Mouse (Mus musculus): ENCODE data around the gene Olfr920. TPM values are rescaled to one million over a fixed set of nuclear protein-coding genes. Genes with fewer than 3 reads are reported as not detected.

Olfr920 gene
- 0.19 and 0.20 TPM in 2 replicates for polyA plus RNA-seq (2012; rRNA removed)

GRCm38 (mm10) chr9:38751999-38752398, at the start of gene Olfr920:
Gene Olfr920 (plus strand): TSS chr9:38752299.
- no peak for DNase-seq (ENCODE audit: low read depth)

- peak; percentile 6 for DNase-seq (ENCODE audit: low read depth)
Observed at GRCm38 (mm10) chr9:38718102-38718501, 34.0 kb upstream of the Olfr920 start, which contains the start of gene Vwa5a. Gene Vwa5a (plus strand): TSS chr9:38718268.

GRCm38 (mm10) chr9:38718927-38719441, 33.1 kb upstream of the Olfr920 start:
- DNase-seq (ENCODE audit: low read depth): peak; percentile 9

DNA sequence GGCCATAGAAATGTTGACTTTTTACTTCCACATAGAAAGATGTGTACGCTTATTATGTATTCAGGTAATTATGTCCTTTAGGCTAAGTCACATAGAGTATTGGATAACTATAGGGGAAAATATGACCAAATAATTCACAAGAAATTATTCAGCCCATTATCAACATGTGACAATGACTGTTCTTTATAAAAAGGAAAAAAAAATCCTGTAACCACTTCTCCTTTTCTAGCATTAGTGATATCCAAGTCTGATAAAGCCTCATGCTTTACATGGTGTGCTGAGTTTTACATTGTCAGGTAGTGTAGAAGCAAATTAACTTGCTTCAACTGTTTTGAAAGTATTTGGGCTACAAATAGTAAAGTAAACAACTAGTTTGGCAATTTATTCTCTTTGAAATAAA, 28.1 kb upstream of the Olfr920 start:
- no peak for DNase-seq (ENCODE audit: low read depth)

GRCm38 (mm10) chr9:38728218-38728617, 23.9 kb upstream of the Olfr920 start:
- DNase-seq (ENCODE audit: low read depth): no peak

GRCm38 (mm10) chr9:38741408-38741807, 10.7 kb upstream of the Olfr920 start:
- no peak for DNase-seq (ENCODE audit: low read depth)

- DNase-seq (ENCODE audit: low read depth): no peak
Observed at GRCm38 (mm10) chr9:38744619-38745315, 7.3 kb upstream of the Olfr920 start.

GRCm38 (mm10) chr9:38772768-38773167, 20.7 kb downstream of the Olfr920 start, which contains the start of gene Olfr921:
Gene Olfr921 (plus strand): TSS chr9:38773068.
- no peak for DNase-seq (ENCODE audit: low read depth)

DNA sequence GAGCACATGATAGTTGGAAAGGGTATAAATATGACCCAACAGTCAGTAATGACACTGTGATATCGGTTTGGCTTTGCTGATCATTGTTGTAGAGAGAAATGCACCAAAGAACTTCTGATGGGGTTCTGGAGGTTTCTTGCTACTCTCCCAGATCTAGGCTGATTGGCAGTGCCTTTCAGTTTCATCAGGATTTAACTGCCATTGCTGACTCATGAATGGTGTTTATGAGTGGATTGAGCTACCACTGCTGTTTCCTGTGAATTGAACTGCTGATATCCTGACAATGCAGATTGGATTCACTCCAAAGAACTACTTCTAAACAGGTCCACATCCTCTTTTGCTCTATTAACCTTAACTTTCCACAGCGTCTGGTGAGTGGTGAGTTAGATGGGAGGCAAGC, 40.6 kb downstream of the Olfr920 start:
- no peak for DNase-seq (ENCODE audit: low read depth)

DNA sequence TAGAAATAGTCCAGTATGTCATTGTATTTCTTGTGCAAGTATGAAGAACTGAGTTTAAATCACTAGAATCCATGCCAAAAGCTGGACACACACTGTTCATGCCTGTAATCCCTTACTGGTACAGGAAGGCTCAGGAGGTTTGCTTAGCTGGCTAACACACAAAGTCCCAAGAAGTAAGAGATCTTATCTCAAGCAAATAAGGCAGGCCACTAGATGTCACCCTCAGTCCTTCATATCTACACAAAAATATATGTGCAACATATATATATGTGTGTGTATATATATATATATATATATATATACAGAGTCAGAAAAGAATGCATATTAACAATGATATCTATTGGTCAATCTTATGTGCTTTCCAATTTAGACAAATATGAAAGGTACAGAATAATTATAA, 53.6 kb downstream of the Olfr920 start:
- DNase-seq (ENCODE audit: low read depth): peak; percentile 30

Other genes with a start within 250 kb of the Olfr920 start
- gene Olfr911-ps1, start 230.7 kb upstream of the Olfr920 start, polyA plus RNA-seq (2012; rRNA removed): not detected in 2 replicates
- gene Olfr910, start 214.4 kb upstream of the Olfr920 start, polyA plus RNA-seq (2012; rRNA removed): not detected in 2 replicates
- gene Olfr912, start 172.1 kb upstream of the Olfr920 start, polyA plus RNA-seq (2012; rRNA removed): not detected in 2 replicates
- not detected in 2 replicates for gene Olfr913, start 159.5 kb upstream of the Olfr920 start, polyA plus RNA-seq (2012; rRNA removed)
- gene Olfr914, start 147.2 kb upstream of the Olfr920 start, polyA plus RNA-seq (2012; rRNA removed): not detected in 2 replicates
- not detected in 2 replicates for gene Olfr916, start 92.4 kb upstream of the Olfr920 start, polyA plus RNA-seq (2012; rRNA removed)
- not detected in 2 replicates for gene Olfr917, start 86.5 kb upstream of the Olfr920 start, polyA plus RNA-seq (2012; rRNA removed)
- not detected in 2 replicates for gene Olfr918, start 77.7 kb upstream of the Olfr920 start, polyA plus RNA-seq (2012; rRNA removed)
- gene Olfr919, start 48.6 kb upstream of the Olfr920 start, polyA plus RNA-seq (2012; rRNA removed): not detected in 2 replicates
- 18.3 and 23.6 TPM in 2 replicates for gene Vwa5a, start 34.0 kb upstream of the Olfr920 start, polyA plus RNA-seq (2012; rRNA removed)
- gene Olfr921, start 20.8 kb downstream of the Olfr920 start, polyA plus RNA-seq (2012; rRNA removed): 0.03 TPM in 1 of 2 replicates, not detected in the other
- not detected in 2 replicates for gene Olfr922, start 62.3 kb downstream of the Olfr920 start, polyA plus RNA-seq (2012; rRNA removed)
- gene Olfr923, start 74.2 kb downstream of the Olfr920 start, polyA plus RNA-seq (2012; rRNA removed): not detected in 2 replicates
- not detected in 2 replicates for gene Olfr924, start 92.2 kb downstream of the Olfr920 start, polyA plus RNA-seq (2012; rRNA removed)
- not detected in 2 replicates for gene Olfr26, start 102.8 kb downstream of the Olfr920 start, polyA plus RNA-seq (2012; rRNA removed)
- not detected in 2 replicates for gene Olfr926, start 124.8 kb downstream of the Olfr920 start, polyA plus RNA-seq (2012; rRNA removed)
- gene Olfr930, start 177.5 kb downstream of the Olfr920 start, polyA plus RNA-seq (2012; rRNA removed): not detected in 2 replicates
- not detected in 2 replicates for gene Olfr933, start 220.0 kb downstream of the Olfr920 start, polyA plus RNA-seq (2012; rRNA removed)
- not detected in 2 replicates for gene Olfr934, start 236.0 kb downstream of the Olfr920 start, polyA plus RNA-seq (2012; rRNA removed)
- gene Olfr935, start 247.4 kb downstream of the Olfr920 start, polyA plus RNA-seq (2012; rRNA removed): not detected in 2 replicates